Mouse (Mus musculus) heart, postnatal 0 days (tissue): ENCODE data around the gene Nfia.

ENCODE experiments used
- CTCF ChIP-seq: IDR thresholded peaks from 2 replicates; pipeline ENCODE4 v1.5.1; 2016; ENCODE audit warnings: antibody characterized with exemption, control low read depth, low read depth
- EP300 ChIP-seq: IDR thresholded peaks from 2 replicates; pipeline ENCODE4 v1.6.1; 2016; ENCODE audit warnings: antibody characterized with exemption, low read depth

DNA sequence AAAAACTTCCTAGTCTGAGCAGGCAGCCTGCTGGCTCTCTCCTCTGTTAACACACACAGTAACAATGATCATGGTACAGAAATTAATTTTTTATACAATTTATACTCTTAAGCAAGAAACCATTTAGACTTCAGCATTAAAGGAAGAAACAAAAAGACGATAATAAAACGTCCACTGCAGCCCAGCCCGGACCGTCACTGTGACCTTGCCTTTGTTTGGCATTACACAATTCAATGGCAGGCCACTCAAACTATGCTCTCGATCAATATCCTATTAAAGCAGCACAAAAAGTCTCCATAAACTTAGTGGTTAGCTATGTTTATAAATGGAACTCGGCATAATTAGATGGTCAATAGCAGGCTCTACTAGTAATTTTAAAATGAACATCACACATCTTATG is 232.5 kb downstream of the Nfia start:
- TF ChIP-seq CTCF (no peak), EP300 (no peak)
